Mouse (Mus musculus): ENCODE measurements around the gene Mrgprh. TPM values are rescaled to one million over a fixed set of nuclear protein-coding genes. Genes with fewer than 3 reads are reported as not detected.

Gene Mrgprh
- 0.10 and 0.25 TPM in 2 replicates for polyA plus RNA-seq (2014; fragmentation: Nextera tagmentation; extraction: Ambion mirVana)

DNA sequence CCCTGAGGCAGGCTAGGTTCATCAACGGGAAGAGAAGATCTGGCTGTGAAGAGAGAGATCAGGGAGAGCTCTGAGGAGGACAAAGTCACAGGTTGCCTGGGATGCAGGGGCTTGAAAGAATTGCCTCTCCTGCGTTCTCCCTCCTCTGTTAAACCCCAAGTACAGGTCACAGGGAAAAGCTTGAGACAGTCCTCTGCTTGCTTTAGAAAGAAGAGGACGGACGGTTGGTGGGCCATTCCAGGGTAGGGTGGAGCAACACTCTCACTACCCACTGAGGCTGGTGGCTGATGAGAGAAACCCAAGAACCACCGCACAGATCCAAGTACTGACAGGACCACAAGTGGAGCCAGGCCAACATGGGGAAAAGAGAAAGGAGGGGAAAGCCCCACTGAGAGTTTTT, at the start of gene Mrgprh:
Gene Mrgprh (plus strand): TSS at position 301 of the 400 bp plus-strand sequence.
- 83% methylated on average over 5 of the region's 5 CpGs for WGBS (ENCODE audit: insufficient replicate concordance)
- H3K9ac ChIP-seq (ENCODE audit: low read depth, low read length), result no peak within 1 kb of the TSS
- no peaks in the 10 kb centered on the region for H3K9me3 ChIP-seq (replicated peaks; ENCODE audit: control insufficient read depth, low read length)
- no peak within 1 kb of the TSS for H3K4me3 ChIP-seq (ENCODE audit: low read depth, low read length)
- H3K36me3 ChIP-seq (ENCODE audit: control insufficient read depth, insufficient read depth, low read length), result no peaks in the 10 kb centered on the region
- H3K27me3 ChIP-seq (ENCODE audit: control insufficient read depth, insufficient read depth, low read length), result peaks cover 9% of the 10 kb centered on the region; the same call in 1 of the 2 replicates
- H3K4me2 ChIP-seq, result no peak within 1 kb of the TSS
- H3K27ac ChIP-seq (ENCODE audit: low read depth, low read length), result no peak within 1 kb of the TSS
- peaks cover 2% of the 10 kb centered on the region; the same call in 1 of the 2 replicates for H3K4me1 ChIP-seq (ENCODE audit: control insufficient read depth, insufficient read depth, low read length)
- no peak for ATAC-seq (replicated peaks; ENCODE audit: insufficient number of reproducible peaks, low FRiP score, low TSS enrichment)

DNA sequence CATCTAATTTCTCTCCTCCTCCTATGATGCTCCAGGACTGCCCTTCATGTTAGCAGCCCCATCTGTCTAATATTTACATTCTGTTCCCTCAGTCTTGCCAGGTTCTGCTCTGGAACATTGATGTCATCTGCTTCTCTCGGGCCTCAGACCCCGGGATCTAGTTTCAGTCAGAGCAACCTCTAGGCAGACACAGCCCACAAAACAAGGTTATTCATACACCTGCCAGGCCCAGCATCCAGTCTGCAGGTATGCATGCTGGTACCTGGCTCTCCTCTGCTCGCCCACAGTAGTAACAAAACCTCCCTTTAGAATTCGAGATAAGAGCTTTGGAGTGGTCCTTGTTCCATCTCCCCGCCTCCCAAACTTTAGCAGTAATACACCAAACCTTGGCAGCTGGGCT, 45.5 kb upstream of the Mrgprh start:
- no peaks in the 10 kb centered on the region for H3K36me3 ChIP-seq (ENCODE audit: control insufficient read depth, insufficient read depth, low read length)
- H3K4me2 ChIP-seq, result no peak overlapping the region
- H3K9ac ChIP-seq (ENCODE audit: low read depth, low read length), result no peak overlapping the region
- no peaks in the 10 kb centered on the region for H3K4me1 ChIP-seq (ENCODE audit: control insufficient read depth, insufficient read depth, low read length)
- no peak overlapping the region for H3K4me3 ChIP-seq (ENCODE audit: low read depth, low read length)
- 69% methylated on average over 5 of the region's 5 CpGs for WGBS (ENCODE audit: insufficient replicate concordance)
- ATAC-seq (replicated peaks; ENCODE audit: insufficient number of reproducible peaks, low FRiP score, low TSS enrichment), result no peak
- H3K9me3 ChIP-seq (replicated peaks; ENCODE audit: control insufficient read depth, low read length), result no peaks in the 10 kb centered on the region
- H3K27me3 ChIP-seq (ENCODE audit: control insufficient read depth, insufficient read depth, low read length), result no peaks in the 10 kb centered on the region
- H3K27ac ChIP-seq (ENCODE audit: low read depth, low read length), result no peak overlapping the region

DNA sequence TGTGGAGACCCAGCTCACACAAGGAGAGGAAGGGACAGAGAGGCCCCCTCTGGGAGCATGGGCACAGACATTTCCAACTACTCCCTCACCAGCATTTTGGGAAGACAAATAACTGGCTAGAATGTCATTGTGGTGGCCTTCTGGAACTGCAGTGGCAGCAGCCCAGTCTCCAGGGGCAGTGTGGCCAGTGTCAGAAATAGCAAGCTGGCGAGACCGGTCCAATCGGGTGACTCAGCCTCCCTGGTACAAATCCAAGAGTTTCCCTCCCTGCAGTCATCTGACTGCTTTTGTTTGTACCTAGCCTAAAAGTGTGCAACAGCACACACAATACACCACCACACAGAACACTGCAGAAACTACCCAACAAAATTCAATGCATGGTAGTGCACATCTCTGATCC, 43.6 kb upstream of the Mrgprh start:
- 92% methylated on average over 3 of the region's 3 CpGs for WGBS (ENCODE audit: insufficient replicate concordance)

DNA sequence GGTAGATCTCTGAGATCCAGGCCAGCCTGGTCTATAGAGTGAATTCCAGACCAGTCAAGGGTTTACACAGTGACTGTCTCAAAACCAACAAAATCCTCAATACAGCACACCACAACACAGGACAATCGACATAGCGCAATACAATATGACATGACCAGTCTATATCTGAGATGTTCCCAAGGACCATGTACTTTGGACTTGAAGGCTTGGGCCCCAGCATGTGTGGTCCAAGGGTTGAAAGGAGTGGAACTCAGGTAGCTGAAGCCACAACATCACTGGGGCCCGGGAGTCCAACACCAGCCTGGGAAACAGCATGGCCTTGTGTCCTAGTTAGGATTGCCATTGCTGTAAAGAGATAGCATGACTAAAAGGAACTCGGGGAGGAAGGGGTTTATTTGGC, 43.2 kb upstream of the Mrgprh start:
- Histone ChIP-seq H3K9ac (ENCODE audit: low read depth, low read length) (no peak overlapping the region), H3K36me3 (ENCODE audit: control insufficient read depth, insufficient read depth, low read length) (no peaks in the 10 kb centered on the region), H3K27ac (ENCODE audit: low read depth, low read length) (no peak overlapping the region), H3K4me1 (ENCODE audit: control insufficient read depth, insufficient read depth, low read length) (no peaks in the 10 kb centered on the region), H3K9me3 (replicated peaks; ENCODE audit: control insufficient read depth, low read length) (no peaks in the 10 kb centered on the region), H3K27me3 (ENCODE audit: control insufficient read depth, insufficient read depth, low read length) (no peaks in the 10 kb centered on the region), H3K4me3 (ENCODE audit: low read depth, low read length) (no peak overlapping the region), H3K4me2 (no peak overlapping the region)
- no peak for ATAC-seq (replicated peaks; ENCODE audit: insufficient number of reproducible peaks, low FRiP score, low TSS enrichment)
- 84% methylated on average over 4 of the region's 4 CpGs for WGBS (ENCODE audit: insufficient replicate concordance)

More for the DNA sequence above, 43.6 kb upstream of the Mrgprh start:
- H3K9ac ChIP-seq (ENCODE audit: low read depth, low read length), result no peak overlapping the region
- H3K27ac ChIP-seq (ENCODE audit: low read depth, low read length), result no peak overlapping the region
- H3K9me3 ChIP-seq (replicated peaks; ENCODE audit: control insufficient read depth, low read length), result no peaks in the 10 kb centered on the region
- H3K4me3 ChIP-seq (ENCODE audit: low read depth, low read length), result no peak overlapping the region
- no peaks in the 10 kb centered on the region for H3K27me3 ChIP-seq (ENCODE audit: control insufficient read depth, insufficient read depth, low read length)
- H3K36me3 ChIP-seq (ENCODE audit: control insufficient read depth, insufficient read depth, low read length), result no peaks in the 10 kb centered on the region
- H3K4me2 ChIP-seq, result no peak overlapping the region
- H3K4me1 ChIP-seq (ENCODE audit: control insufficient read depth, insufficient read depth, low read length), result no peaks in the 10 kb centered on the region
- ATAC-seq (replicated peaks; ENCODE audit: insufficient number of reproducible peaks, low FRiP score, low TSS enrichment), result no peak

DNA sequence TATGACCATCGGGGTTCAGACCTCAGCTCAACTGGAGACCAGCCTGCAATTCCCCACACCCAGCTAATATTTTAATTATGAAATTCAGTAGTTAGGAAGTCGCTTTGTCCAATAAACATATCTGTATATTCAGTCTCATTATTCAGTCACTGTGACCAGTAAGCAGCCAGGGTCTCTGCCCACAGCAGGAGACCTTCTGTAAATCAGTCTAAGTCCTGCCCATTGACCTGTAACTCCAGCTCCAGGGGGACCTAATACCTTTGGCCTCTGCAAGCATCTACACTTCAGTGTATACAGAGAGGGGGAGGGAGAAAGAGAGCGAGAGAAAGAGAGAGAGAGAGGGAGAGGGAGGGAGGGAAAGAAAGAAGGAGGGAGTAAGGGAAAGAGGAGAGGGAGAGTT, 41.5 kb upstream of the Mrgprh start:
- Histone ChIP-seq H3K4me1 (ENCODE audit: control insufficient read depth, insufficient read depth, low read length) (no peaks in the 10 kb centered on the region), H3K4me3 (ENCODE audit: low read depth, low read length) (no peak overlapping the region), H3K9me3 (replicated peaks; ENCODE audit: control insufficient read depth, low read length) (no peaks in the 10 kb centered on the region), H3K4me2 (no peak overlapping the region), H3K27ac (ENCODE audit: low read depth, low read length) (no peak overlapping the region), H3K9ac (ENCODE audit: low read depth, low read length) (no peak overlapping the region), H3K27me3 (ENCODE audit: control insufficient read depth, insufficient read depth, low read length) (no peaks in the 10 kb centered on the region), H3K36me3 (ENCODE audit: control insufficient read depth, insufficient read depth, low read length) (no peaks in the 10 kb centered on the region)
- WGBS (ENCODE audit: insufficient replicate concordance), result 85% methylated on average over 3 of the region's 3 CpGs
- no peak for ATAC-seq (replicated peaks; ENCODE audit: insufficient number of reproducible peaks, low FRiP score, low TSS enrichment)

DNA sequence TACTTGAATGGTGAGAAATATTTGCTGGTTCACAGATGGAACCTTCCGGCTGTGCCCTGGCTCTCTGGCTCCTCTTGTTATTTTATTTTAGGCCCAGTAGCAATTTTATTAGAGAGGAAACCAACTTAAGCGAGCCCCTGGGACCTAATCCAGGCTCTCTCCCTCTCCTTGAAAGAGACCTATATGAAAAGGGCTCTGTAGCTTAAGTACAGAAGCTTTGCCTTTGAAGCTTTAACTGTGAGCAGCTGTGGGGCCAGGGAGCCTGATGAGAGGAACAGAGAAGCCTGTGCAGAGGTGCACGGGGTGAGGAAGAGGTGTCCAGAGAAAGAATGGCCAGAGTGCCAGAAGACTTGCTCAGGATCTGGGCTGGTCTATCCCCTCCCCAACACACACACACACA, 41.0 kb upstream of the Mrgprh start:
- Histone ChIP-seq H3K4me2 (no peak overlapping the region), H3K4me1 (ENCODE audit: control insufficient read depth, insufficient read depth, low read length) (no peaks in the 10 kb centered on the region), H3K9ac (ENCODE audit: low read depth, low read length) (no peak overlapping the region), H3K9me3 (replicated peaks; ENCODE audit: control insufficient read depth, low read length) (no peaks in the 10 kb centered on the region), H3K27me3 (ENCODE audit: control insufficient read depth, insufficient read depth, low read length) (no peaks in the 10 kb centered on the region), H3K27ac (ENCODE audit: low read depth, low read length) (no peak overlapping the region), H3K4me3 (ENCODE audit: low read depth, low read length) (no peak overlapping the region), H3K36me3 (ENCODE audit: control insufficient read depth, insufficient read depth, low read length) (no peaks in the 10 kb centered on the region)
- ATAC-seq (replicated peaks; ENCODE audit: insufficient number of reproducible peaks, low FRiP score, low TSS enrichment), result no peak
- WGBS (ENCODE audit: insufficient replicate concordance), result 66% methylated on average over 3 of the region's 3 CpGs

DNA sequence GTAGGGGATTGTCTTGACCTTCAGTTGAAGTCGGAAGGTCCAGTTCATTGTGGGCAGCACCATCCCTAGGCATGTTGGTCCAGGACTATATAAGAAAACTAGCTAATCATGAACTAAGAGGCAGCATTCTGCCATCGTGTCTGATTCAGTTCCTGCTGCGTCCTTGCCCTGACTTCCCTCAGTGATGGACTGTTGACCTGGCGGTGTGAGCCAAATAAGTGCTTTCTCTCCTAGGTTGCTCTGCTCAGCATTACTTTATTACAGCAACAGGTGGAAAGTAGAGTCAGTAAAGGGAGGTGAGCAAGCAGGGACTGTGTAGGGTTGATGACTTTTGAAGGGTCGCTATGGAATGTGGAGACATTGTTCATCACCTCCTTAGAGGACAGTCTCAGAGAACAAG, 40.1 kb upstream of the Mrgprh start:
- Histone ChIP-seq H3K27ac (ENCODE audit: low read depth, low read length) (no peak overlapping the region), H3K4me2 (no peak overlapping the region), H3K9me3 (replicated peaks; ENCODE audit: control insufficient read depth, low read length) (no peaks in the 10 kb centered on the region), H3K4me1 (ENCODE audit: control insufficient read depth, insufficient read depth, low read length) (no peaks in the 10 kb centered on the region), H3K36me3 (ENCODE audit: control insufficient read depth, insufficient read depth, low read length) (no peaks in the 10 kb centered on the region), H3K9ac (ENCODE audit: low read depth, low read length) (no peak overlapping the region), H3K4me3 (ENCODE audit: low read depth, low read length) (no peak overlapping the region), H3K27me3 (ENCODE audit: control insufficient read depth, insufficient read depth, low read length) (no peaks in the 10 kb centered on the region)
- WGBS (ENCODE audit: insufficient replicate concordance), result 76% methylated on average over 5 of the region's 5 CpGs
- ATAC-seq (replicated peaks; ENCODE audit: insufficient number of reproducible peaks, low FRiP score, low TSS enrichment), result no peak

DNA sequence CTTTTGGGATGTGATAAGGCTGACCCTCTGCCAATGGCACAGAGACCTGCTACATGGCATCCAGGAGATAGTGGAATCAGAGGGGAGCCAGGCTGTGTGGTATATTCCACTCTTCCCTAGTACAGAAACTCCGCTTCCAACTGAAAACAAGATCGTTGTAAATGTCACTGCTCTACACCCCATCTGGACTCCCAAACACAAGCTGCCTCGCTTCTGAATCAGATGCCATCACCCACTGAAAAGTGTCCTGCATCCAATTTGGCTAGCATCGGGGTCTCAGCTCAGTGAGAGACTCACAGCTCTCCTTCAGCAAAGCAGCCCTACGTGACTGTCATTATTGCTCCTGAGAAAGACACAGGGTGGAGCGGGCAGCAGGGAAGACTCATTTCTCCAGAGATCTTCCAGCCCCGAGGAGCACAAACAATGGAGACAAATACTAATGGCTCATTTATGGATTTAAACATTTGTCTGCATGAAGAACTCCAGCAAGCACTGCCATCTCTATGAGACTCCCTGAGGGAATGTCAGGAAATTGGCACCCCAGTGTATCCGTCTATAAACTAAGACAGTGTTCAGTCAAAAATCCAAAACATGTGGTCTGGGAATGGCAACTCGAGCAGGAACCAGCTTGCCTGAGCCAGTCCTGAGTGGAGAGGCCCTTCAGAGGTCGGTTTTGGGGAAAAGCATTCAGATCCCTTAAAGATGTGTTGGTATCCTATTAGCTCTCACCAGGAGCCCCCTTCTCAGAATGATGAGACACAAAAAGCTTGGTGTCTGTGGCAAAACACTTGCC, 36.2 kb upstream of the Mrgprh start:
- Histone ChIP-seq H3K9me3 (replicated peaks; ENCODE audit: control insufficient read depth, low read length) (no peaks in the 10 kb centered on the region), H3K27ac (ENCODE audit: low read depth, low read length) (no peak overlapping the region), H3K4me1 (ENCODE audit: control insufficient read depth, insufficient read depth, low read length) (no peaks in the 10 kb centered on the region), H3K4me3 (ENCODE audit: low read depth, low read length) (no peak overlapping the region), H3K9ac (ENCODE audit: low read depth, low read length) (no peak overlapping the region), H3K36me3 (ENCODE audit: control insufficient read depth, insufficient read depth, low read length) (no peaks in the 10 kb centered on the region), H3K27me3 (ENCODE audit: control insufficient read depth, insufficient read depth, low read length) (no peaks in the 10 kb centered on the region), H3K4me2 (no peak overlapping the region)
- ATAC-seq (replicated peaks; ENCODE audit: insufficient number of reproducible peaks, low FRiP score, low TSS enrichment), result no peak
- WGBS (ENCODE audit: insufficient replicate concordance), result 71% methylated on average over 10 of the region's 10 CpGs

DNA sequence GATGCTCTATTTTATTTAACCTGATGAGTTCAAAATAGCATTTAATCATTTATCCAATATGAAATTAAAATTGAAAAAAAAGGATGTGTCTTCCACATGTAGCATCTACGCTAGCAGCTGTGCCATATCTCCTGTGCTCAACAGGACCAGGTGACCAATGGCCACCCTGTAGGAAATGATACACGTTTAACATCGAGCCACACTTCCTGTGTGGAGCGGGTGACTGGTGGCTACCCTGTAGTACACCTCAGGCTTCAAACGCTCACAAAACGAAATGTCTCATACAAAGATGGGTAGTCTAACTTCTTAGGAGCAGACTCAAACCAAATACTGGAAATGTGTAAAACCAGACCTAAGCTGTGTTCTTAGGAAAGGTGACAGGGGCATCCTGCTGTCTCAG, 32.0 kb upstream of the Mrgprh start:
- no peak for ATAC-seq (replicated peaks; ENCODE audit: insufficient number of reproducible peaks, low FRiP score, low TSS enrichment)
- Histone ChIP-seq H3K9me3 (replicated peaks; ENCODE audit: control insufficient read depth, low read length) (no peaks in the 10 kb centered on the region), H3K4me3 (ENCODE audit: low read depth, low read length) (no peak overlapping the region), H3K27me3 (ENCODE audit: control insufficient read depth, insufficient read depth, low read length) (no peaks in the 10 kb centered on the region), H3K9ac (ENCODE audit: low read depth, low read length) (no peak overlapping the region), H3K4me1 (ENCODE audit: control insufficient read depth, insufficient read depth, low read length) (no peaks in the 10 kb centered on the region), H3K4me2 (no peak overlapping the region), H3K27ac (ENCODE audit: low read depth, low read length) (no peak overlapping the region), H3K36me3 (ENCODE audit: control insufficient read depth, insufficient read depth, low read length) (no peaks in the 10 kb centered on the region)
- WGBS (ENCODE audit: insufficient replicate concordance), result 72% methylated on average over 6 of the region's 6 CpGs
